Mouse (Mus musculus) ES-E14 (cell line): ENCODE data around the gene Gm9945. TPM values are rescaled to one million over a fixed set of nuclear protein-coding genes. Genes with fewer than 3 reads are reported as not detected.

Experiments
- DNase-seq: peaks from one replicate; pipeline ENCODE4 v3.0.0-alpha.2; 2013; ENCODE audit warnings: low read depth, low spot score
- H3K27ac ChIP-seq: 2 replicates; pipeline ENCODE4 v1.5.1; 2012; ENCODE audit warnings: low read depth, mild to moderate bottlenecking, low read length, moderate library complexity, mixed read lengths; ENCODE audit not compliant: poor library complexity, insufficient read depth, severe bottlenecking
- H3K36me3 ChIP-seq: 2 replicates; pipeline ENCODE4 v1.6.1; 2012; ENCODE audit warnings: mild to moderate bottlenecking, low read length, moderate library complexity, mixed read lengths; ENCODE audit not compliant: control insufficient read depth, poor library complexity, insufficient read depth, severe bottlenecking
- H3K4me1 ChIP-seq, 2 experiments: fragments of 150-350 bp in 1 of 2; sonication (generic) in 1 of 2; 2 replicates each; pipeline ENCODE4 v1.6.1; 2012; ENCODE audit warnings: low read length in 2 of 2, mild to moderate bottlenecking in 1 of 2, mixed read lengths in 1 of 2; ENCODE audit not compliant: control insufficient read depth in 2 of 2, insufficient read depth in 2 of 2, poor library complexity in 1 of 2
- H3K4me3 ChIP-seq, 2 experiments: fragments of 150-350 bp in 1 of 2; sonication (generic) in 1 of 2; 2 replicates each; pipeline ENCODE4 v1.5.1; 2012; ENCODE audit warnings: low read length in 2 of 2, low read depth in 1 of 2, mild to moderate bottlenecking in 1 of 2, mixed read lengths in 1 of 2; ENCODE audit not compliant: insufficient read depth in 1 of 2, poor library complexity in 1 of 2, severe bottlenecking in 1 of 2
- H3K9ac ChIP-seq: 2 replicates; pipeline ENCODE4 v1.6.1; 2012; ENCODE audit warnings: low read depth, mild to moderate bottlenecking, low read length, mixed read lengths; ENCODE audit not compliant: poor library complexity, insufficient read depth, severe bottlenecking
- H3K9me3 ChIP-seq: fragments of 150-350 bp; sonication (generic); 2 replicates; pipeline ENCODE4 v1.6.1; 2012; ENCODE audit warnings: low read depth, mild to moderate bottlenecking, low read length; ENCODE audit not compliant: control insufficient read depth, insufficient read depth
- CHD2 ChIP-seq: IDR thresholded peaks from 2 replicates; pipeline ENCODE4 v1.6.1; 2014; ENCODE audit warnings: mild to moderate bottlenecking, low read depth, low read length, inconsistent platforms
- HCFC1 ChIP-seq: IDR thresholded peaks from 2 replicates; pipeline ENCODE4 v1.6.1; 2012; ENCODE audit warnings: low read length, inconsistent platforms, borderline replicate concordance; ENCODE audit not compliant: insufficient read depth
- MAFK ChIP-seq: IDR thresholded peaks from 2 replicates; pipeline ENCODE4 v1.6.1; 2014; ENCODE audit warnings: mild to moderate bottlenecking, low read depth, low read length, inconsistent platforms; ENCODE audit not compliant: insufficient read depth
- ZC3H11A ChIP-seq: IDR thresholded peaks from 2 replicates; pipeline ENCODE4 v1.6.1; 2012; ENCODE audit warnings: low read depth, mild to moderate bottlenecking, inconsistent platforms, low read length, borderline replicate concordance
- ZNF384 ChIP-seq: IDR thresholded peaks from 2 replicates; pipeline ENCODE4 v1.6.1; 2012; ENCODE audit warnings: low read depth, low read length, inconsistent platforms
- in situ Hi-C, 2 experiments: fragments of 600-800 bp; cut with MboI; formaldehyde crosslinking; loops; one replicate each; pipeline ENCODE4 v1.15.1; 2025; ENCODE audit warnings: low sequenced_read_pairs in 2 of 2, inconsistent platforms in 1 of 2; ENCODE audit not compliant: unreplicated experiment in 2 of 2
- total RNA-seq: library from RNA; depleted of rRNA; stranded (reverse); fragments of 300-350 nt; gene quantifications from 2 replicates; pipeline ENCODE4 v1.2.3, GENCODE M21; 2012; rRNA removed

Gene Gm9945
- total RNA-seq, 1 experiment = not detected

DNA sequence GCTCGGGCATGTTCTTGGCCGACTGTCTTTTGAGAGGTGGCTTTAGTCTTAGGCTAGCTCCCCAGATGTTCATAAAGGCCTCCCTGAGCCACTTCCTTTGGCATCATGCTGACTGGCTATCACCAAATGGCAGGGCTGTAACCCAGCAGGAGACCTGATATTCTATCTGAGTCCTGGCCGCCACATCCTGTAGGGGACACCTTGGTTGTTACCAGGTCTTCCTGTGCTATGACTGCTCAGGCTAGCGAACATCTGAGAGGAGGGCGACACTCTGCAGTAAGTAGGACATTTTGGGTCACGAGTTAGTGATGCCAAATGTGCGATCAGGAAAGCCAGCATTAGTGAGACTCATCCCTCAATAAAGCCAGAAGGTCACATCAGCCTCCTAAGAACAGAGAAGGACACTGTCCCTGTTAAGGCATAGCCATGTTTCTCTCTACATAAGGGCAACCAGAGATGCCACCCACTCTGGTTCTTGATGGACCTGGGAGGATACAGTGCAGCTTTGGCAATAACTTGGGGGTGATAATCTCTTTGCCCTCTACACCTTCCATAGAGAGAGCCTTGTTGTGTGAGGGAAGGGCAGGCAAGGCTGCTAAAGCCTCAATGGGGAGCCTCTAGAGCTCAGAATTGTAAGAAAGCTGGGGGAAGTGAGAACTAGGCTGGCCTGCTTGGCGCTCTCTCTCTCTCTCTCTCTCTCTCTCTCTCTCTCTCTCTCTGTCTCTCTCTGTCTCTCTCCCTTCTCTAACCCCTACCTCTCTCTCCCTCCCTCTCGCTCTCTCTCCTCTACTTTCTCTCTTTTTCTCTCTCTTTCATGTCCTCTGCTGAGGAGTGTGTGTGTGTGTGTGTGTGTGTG is 48.7 kb downstream of the Gm9945 start:
- H3K9ac ChIP-seq = no peak overlapping the region
- TF ChIP-seq CHD2 (no peak), HCFC1 (no peak), ZNF384 (no peak), ZC3H11A (no peak), MAFK (no peak)
- H3K36me3 ChIP-seq = no peaks in the 10 kb centered on the region; the same call in 1 of the 2 replicates
- no peak overlapping the region for H3K4me3 ChIP-seq
- no peak overlapping the region for H3K27ac ChIP-seq
- DNase-seq = no peak
- no peaks in the 10 kb centered on the region for H3K9me3 ChIP-seq
- in situ Hi-C loops = no loop called here
- peaks cover 0 to 9% of the 10 kb centered on the region in 2 experiments; a peak in 2 of 4 replicates for H3K4me1 ChIP-seq

DNA sequence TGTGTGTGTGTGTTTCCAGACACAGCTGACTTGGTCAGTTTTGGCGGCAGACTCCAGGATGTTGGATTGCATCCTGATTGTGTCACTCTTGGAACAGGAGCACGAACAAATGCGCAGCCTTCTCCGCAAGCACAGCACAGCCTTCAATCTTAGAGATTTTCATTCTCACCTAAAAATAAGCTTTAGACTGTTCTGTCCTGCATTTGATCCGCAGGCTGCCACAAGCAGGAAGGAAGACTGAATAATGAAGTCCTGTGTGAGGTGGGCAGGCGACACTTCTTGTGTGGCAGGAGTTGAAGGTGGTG is 49.2 kb downstream of the Gm9945 start:
- Histone ChIP-seq H3K9ac (no peak overlapping the region), H3K4me1 (peaks cover 0 to 9% of the 10 kb centered on the region in 2 experiments; a peak in 2 of 4 replicates), H3K9me3 (no peaks in the 10 kb centered on the region), H3K4me3 (no peak overlapping the region), H3K36me3 (no peaks in the 10 kb centered on the region; the same call in 1 of the 2 replicates), H3K27ac (no peak overlapping the region)
- in situ Hi-C loops = no loop called here
- no peak for TF ChIP-seq HCFC1
- TF ChIP-seq CHD2 = no peak
- no peak for TF ChIP-seq ZNF384
- no peak for TF ChIP-seq ZC3H11A
- no peak for TF ChIP-seq MAFK
- DNase-seq = no peak

DNA sequence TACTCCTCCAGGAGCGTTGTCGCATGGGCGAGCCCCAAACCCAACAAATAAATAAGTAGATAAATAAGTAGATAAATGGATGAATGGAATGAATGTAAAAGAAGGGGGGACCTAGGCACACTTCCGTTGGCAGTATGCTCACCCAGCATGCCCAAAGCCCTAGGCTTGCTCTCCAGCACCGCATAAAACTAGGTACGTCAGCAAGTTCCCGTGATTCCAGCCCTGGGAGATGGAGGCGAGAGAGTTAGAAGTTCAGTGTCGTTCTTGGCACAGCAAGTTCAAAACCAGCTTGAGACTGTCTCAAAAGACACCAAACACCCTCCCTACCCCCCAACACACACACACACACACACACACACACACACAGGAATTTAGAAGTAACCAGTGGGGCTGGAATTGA is 50.0 kb downstream of the Gm9945 start:
- no peak for TF ChIP-seq HCFC1
- TF ChIP-seq MAFK = no peak
- no peak for TF ChIP-seq ZC3H11A
- TF ChIP-seq CHD2 = no peak
- TF ChIP-seq ZNF384 = no peak
- in situ Hi-C loops = no loop called here
- H3K4me1 ChIP-seq = peaks cover 0 to 7% of the 10 kb centered on the region in 2 experiments; a peak in 2 of 4 replicates

More for the DNA sequence above, 50.0 kb downstream of the Gm9945 start:
- Histone ChIP-seq H3K9me3 (no peaks in the 10 kb centered on the region), H3K27ac (no peak overlapping the region), H3K36me3 (peaks cover 6% of the 10 kb centered on the region; the same call in 1 of the 2 replicates), H3K9ac (no peak overlapping the region), H3K4me3 (no peak overlapping the region)
- no peak for DNase-seq

Other genes with a start within 250 kb of the Gm9945 start
- gene Hspa4, start 179.7 kb upstream of the Gm9945 start, total RNA-seq = 182 and 280 TPM in 2 replicates
- gene Zcchc10, start 155.5 kb upstream of the Gm9945 start, total RNA-seq = 8.4 and 12.9 TPM in 2 replicates
- 82.2 and 97.2 TPM in 2 replicates for gene Aff4, start 129.3 kb upstream of the Gm9945 start, total RNA-seq
- not detected in 2 replicates for gene Leap2, start 57.0 kb upstream of the Gm9945 start, total RNA-seq
- 57.8 and 76.9 TPM in 2 replicates for gene Uqcrq, start 49.3 kb upstream of the Gm9945 start, total RNA-seq
- gene Gdf9, start 49.1 kb upstream of the Gm9945 start, total RNA-seq = 0.21 and 0.45 TPM in 2 replicates
- not detected in 2 replicates for gene Gm10447, start 23.1 kb upstream of the Gm9945 start, total RNA-seq
- gene Shroom1, start 23.0 kb upstream of the Gm9945 start, total RNA-seq = 0.74 and 1.7 TPM in 2 replicates
- not detected in 2 replicates for gene Gm9837, start 9.7 kb upstream of the Gm9945 start, total RNA-seq
- gene Sowaha, start 108 bp downstream of the Gm9945 start, total RNA-seq = 0.11 and 0.13 TPM in 2 replicates
- gene Sept8, start 39.1 kb downstream of the Gm9945 start, total RNA-seq = 14.3 and 16.8 TPM in 2 replicates
- gene Kif3a, start 87.2 kb downstream of the Gm9945 start, total RNA-seq = 10.7 and 11.1 TPM in 2 replicates
- not detected in 2 replicates for gene Il4, start 138.5 kb downstream of the Gm9945 start, total RNA-seq
- not detected in 2 replicates for gene Il13, start 154.5 kb downstream of the Gm9945 start, total RNA-seq
- 30.9 and 32.0 TPM in 2 replicates for gene Rad50, start 227.2 kb downstream of the Gm9945 start, total RNA-seq
- gene Il5, start 240.6 kb downstream of the Gm9945 start, total RNA-seq = not detected in 2 replicates